Mouse (Mus musculus): ENCODE measurements around the gene Fam174a. TPM values are rescaled to one million over a fixed set of nuclear protein-coding genes. Genes with fewer than 3 reads are reported as not detected.
A peak's percentile ranks its signal among the peaks of the same experiment; 100 is the strongest.

Gene Fam174a
- total and polyA plus RNA-seq, 2 experiments from 2014 or later = 36.1 to 57.1 TPM

GRCm38 (mm10) chr1:95314229-95314555 is 769 bp downstream of the Fam174a start:
- WGBS = 0% methylated on average over 6 of the region's 6 CpGs
- peak overlapping the region; percentile 90 for H3K4me3 ChIP-seq (ENCODE audit: low read depth, low read length)
- H3K4me1 ChIP-seq (ENCODE audit: control insufficient read depth, insufficient read depth) = peaks cover 33% of the 10 kb centered on the region
- peak overlapping the region; percentile 79 for H3K4me2 ChIP-seq (ENCODE audit: low read depth, low read length)
- TF ChIP-seq EP300 (IDR thresholded peaks at IDR 0.05; ENCODE audit: low read depth) (no peak), CTCF (IDR thresholded peaks at IDR 0.05; ENCODE audit: low read depth) (no peak)
- H3K36me3 ChIP-seq (replicated peaks; ENCODE audit: control insufficient read depth, insufficient read depth, low read length) = no peaks in the 10 kb centered on the region
- H3K9me3 ChIP-seq (replicated peaks; ENCODE audit: control insufficient read depth, low read length) = no peaks in the 10 kb centered on the region
- no peak for ATAC-seq (ENCODE audit: insufficient read depth, low read depth)
- H3K9ac ChIP-seq (replicated peaks; ENCODE audit: low read depth, low read length) = peak overlapping the region; percentile 85
- DNase-seq (ENCODE audit: low spot score) = no peak
- H3K27ac ChIP-seq (ENCODE audit: low read depth) = peak overlapping the region; percentile 85
- H3K27me3 ChIP-seq (ENCODE audit: control insufficient read depth, insufficient read depth, low read length) = no peaks in the 10 kb centered on the region

- Histone ChIP-seq H3K4me1 (ENCODE audit: control insufficient read depth, insufficient read depth) (peaks cover 33% of the 10 kb centered on the region), H3K36me3 (replicated peaks; ENCODE audit: control insufficient read depth, insufficient read depth, low read length) (no peaks in the 10 kb centered on the region), H3K9me3 (replicated peaks; ENCODE audit: control insufficient read depth, low read length) (no peaks in the 10 kb centered on the region), H3K4me2 (ENCODE audit: low read depth, low read length) (peak overlapping the region; percentile 23; the same call in 1 of the 2 replicates), H3K27me3 (ENCODE audit: control insufficient read depth, insufficient read depth, low read length) (no peaks in the 10 kb centered on the region), H3K27ac (ENCODE audit: low read depth) (peak overlapping the region; percentile 38; the same call in 1 of the 2 replicates), H3K4me3 (ENCODE audit: low read depth, low read length) (no peak overlapping the region), H3K9ac (replicated peaks; ENCODE audit: low read depth, low read length) (no peak overlapping the region)
- DNase-seq (ENCODE audit: low spot score) = no peak
- 36% methylated on average over 6 of the region's 6 CpGs for WGBS
- TF ChIP-seq EP300 (IDR thresholded peaks at IDR 0.05; ENCODE audit: low read depth) (no peak), CTCF (IDR thresholded peaks at IDR 0.05; ENCODE audit: low read depth) (no peak)
- no peak for ATAC-seq (ENCODE audit: insufficient read depth, low read depth)
Observed at GRCm38 (mm10) chr1:95315981-95316380, 2.6 kb downstream of the Fam174a start.

DNA sequence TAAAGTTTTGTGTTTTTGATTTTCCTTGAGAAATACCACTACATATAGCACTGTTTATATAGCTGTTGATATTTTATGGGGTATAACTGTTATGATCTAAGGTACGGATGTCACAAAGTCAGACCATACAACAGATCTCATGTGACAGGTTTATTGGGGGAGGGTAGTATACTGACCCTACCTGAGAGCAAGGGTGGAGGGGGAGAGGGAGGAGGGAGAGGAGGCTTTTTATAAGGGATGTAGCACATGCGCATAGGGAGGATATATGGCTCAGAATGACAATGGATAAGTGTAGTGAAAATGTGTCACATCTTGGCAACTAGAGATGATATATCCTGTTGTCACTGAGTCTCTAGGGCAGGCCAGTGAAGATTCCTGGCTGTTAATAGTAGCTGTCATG is 8.8 kb downstream of the Fam174a start:
- 85% methylated on average over 2 of the region's 2 CpGs for WGBS

GRCm38 (mm10) chr1:95323004-95323403 is 9.6 kb downstream of the Fam174a start:
- ATAC-seq (ENCODE audit: insufficient read depth, low read depth) (no peak), DNase-seq (ENCODE audit: low spot score) (no peak)
- peaks cover 8% of the 10 kb centered on the region for H3K4me1 ChIP-seq (ENCODE audit: control insufficient read depth, insufficient read depth)
- H3K9me3 ChIP-seq (replicated peaks; ENCODE audit: control insufficient read depth, low read length) = no peaks in the 10 kb centered on the region
- no peak for TF ChIP-seq EP300 (IDR thresholded peaks at IDR 0.05; ENCODE audit: low read depth)
- no peak for TF ChIP-seq CTCF (IDR thresholded peaks at IDR 0.05; ENCODE audit: low read depth)
- no peaks in the 10 kb centered on the region for H3K27me3 ChIP-seq (ENCODE audit: control insufficient read depth, insufficient read depth, low read length)
- no peak overlapping the region for H3K9ac ChIP-seq (replicated peaks; ENCODE audit: low read depth, low read length)
- H3K4me2 ChIP-seq (ENCODE audit: low read depth, low read length) = no peak overlapping the region
- peaks cover 20% of the 10 kb centered on the region for H3K36me3 ChIP-seq (replicated peaks; ENCODE audit: control insufficient read depth, insufficient read depth, low read length)
- 62% methylated on average over 7 of the region's 7 CpGs for WGBS
- H3K27ac ChIP-seq (ENCODE audit: low read depth) = no peak overlapping the region
- H3K4me3 ChIP-seq (ENCODE audit: low read depth, low read length) = no peak overlapping the region

More for the DNA sequence above, 8.8 kb downstream of the Fam174a start:
- Histone ChIP-seq H3K36me3 (replicated peaks; ENCODE audit: control insufficient read depth, insufficient read depth, low read length) (peaks cover 15% of the 10 kb centered on the region), H3K27ac (ENCODE audit: low read depth) (no peak overlapping the region), H3K4me1 (ENCODE audit: control insufficient read depth, insufficient read depth) (peaks cover 10% of the 10 kb centered on the region), H3K4me2 (ENCODE audit: low read depth, low read length) (no peak overlapping the region), H3K27me3 (ENCODE audit: control insufficient read depth, insufficient read depth, low read length) (no peaks in the 10 kb centered on the region), H3K9me3 (replicated peaks; ENCODE audit: control insufficient read depth, low read length) (no peaks in the 10 kb centered on the region), H3K4me3 (ENCODE audit: low read depth, low read length) (no peak overlapping the region), H3K9ac (replicated peaks; ENCODE audit: low read depth, low read length) (no peak overlapping the region)
- ATAC-seq (ENCODE audit: insufficient read depth, low read depth) (no peak), DNase-seq (ENCODE audit: low spot score) (no peak)
- no peak for TF ChIP-seq EP300 (IDR thresholded peaks at IDR 0.05; ENCODE audit: low read depth)
- TF ChIP-seq CTCF (IDR thresholded peaks at IDR 0.05; ENCODE audit: low read depth) = no peak

DNA sequence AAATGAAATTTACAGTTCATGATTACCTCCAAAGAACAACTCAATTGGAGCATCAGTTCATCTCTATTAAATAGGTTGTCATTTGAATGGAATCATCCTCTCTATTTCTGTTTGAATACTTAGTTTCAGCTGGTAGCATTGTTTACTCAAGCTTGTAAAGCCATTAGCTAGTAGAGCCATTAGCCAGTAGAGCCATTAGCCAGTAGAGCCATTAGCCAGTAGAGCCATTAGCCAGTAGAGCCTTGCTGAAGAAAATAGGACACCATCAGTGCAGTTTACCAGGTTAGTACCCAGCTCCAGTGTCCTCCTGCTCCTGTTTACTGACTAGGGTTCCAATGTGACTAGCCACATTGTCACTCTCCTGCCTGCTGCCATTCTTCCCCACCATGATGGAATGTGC is 13.4 kb downstream of the Fam174a start:
- H3K9me3 ChIP-seq (replicated peaks; ENCODE audit: control insufficient read depth, low read length) = no peaks in the 10 kb centered on the region
- no peaks in the 10 kb centered on the region for H3K4me1 ChIP-seq (ENCODE audit: control insufficient read depth, insufficient read depth)
- no peak overlapping the region for H3K4me2 ChIP-seq (ENCODE audit: low read depth, low read length)
- no peak overlapping the region for H3K9ac ChIP-seq (replicated peaks; ENCODE audit: low read depth, low read length)
- no peak overlapping the region for H3K4me3 ChIP-seq (ENCODE audit: low read depth, low read length)
- no peak for ATAC-seq (ENCODE audit: insufficient read depth, low read depth)
- H3K36me3 ChIP-seq (replicated peaks; ENCODE audit: control insufficient read depth, insufficient read depth, low read length) = peaks cover 20% of the 10 kb centered on the region
- no peak for DNase-seq (ENCODE audit: low spot score)
- H3K27ac ChIP-seq (ENCODE audit: low read depth) = no peak overlapping the region
- no peak for TF ChIP-seq EP300 (IDR thresholded peaks at IDR 0.05; ENCODE audit: low read depth)
- TF ChIP-seq CTCF (IDR thresholded peaks at IDR 0.05; ENCODE audit: low read depth) = no peak
- no peaks in the 10 kb centered on the region for H3K27me3 ChIP-seq (ENCODE audit: control insufficient read depth, insufficient read depth, low read length)

GRCm38 (mm10) chr1:95339618-95340017 is 26.2 kb downstream of the Fam174a start:
- Histone ChIP-seq H3K4me3 (ENCODE audit: low read depth, low read length) (no peak overlapping the region), H3K4me1 (ENCODE audit: control insufficient read depth, insufficient read depth) (no peaks in the 10 kb centered on the region), H3K27me3 (ENCODE audit: control insufficient read depth, insufficient read depth, low read length) (no peaks in the 10 kb centered on the region), H3K9ac (replicated peaks; ENCODE audit: low read depth, low read length) (no peak overlapping the region), H3K27ac (ENCODE audit: low read depth) (no peak overlapping the region), H3K9me3 (replicated peaks; ENCODE audit: control insufficient read depth, low read length) (no peaks in the 10 kb centered on the region), H3K36me3 (replicated peaks; ENCODE audit: control insufficient read depth, insufficient read depth, low read length) (no peaks in the 10 kb centered on the region; the same call in 1 of the 2 replicates), H3K4me2 (ENCODE audit: low read depth, low read length) (no peak overlapping the region)
- no peak for DNase-seq (ENCODE audit: low spot score)
- no peak for TF ChIP-seq EP300 (IDR thresholded peaks at IDR 0.05; ENCODE audit: low read depth)
- no peak for TF ChIP-seq CTCF (IDR thresholded peaks at IDR 0.05; ENCODE audit: low read depth)
- no peak for ATAC-seq (ENCODE audit: insufficient read depth, low read depth)

Measured in heart, postnatal 0 days (tissue).